Mouse (Mus musculus) MEL (cell line): ENCODE measurements around the gene Vps37d. TPM values are rescaled to one million over a fixed set of nuclear protein-coding genes. Genes with fewer than 3 reads are reported as not detected.

Source experiments
- DNase-seq: peaks from one replicate; pipeline ENCODE4 v3.0.0; 2011; ENCODE audit warnings: low read depth, low spot score
- H3K27ac ChIP-seq: 2 replicates; pipeline ENCODE4 v1.5.1; 2012; ENCODE audit warnings: low read depth, mild to moderate bottlenecking, control low read depth, low read length, moderate library complexity; ENCODE audit not compliant: control insufficient read depth
- H3K27me3 ChIP-seq, 2 experiments: fragments of 150-350 bp in 1 of 2; sonication (generic) in 1 of 2; 2 replicates each; pipeline ENCODE4 v1.6.1; 2012; ENCODE audit warnings: low read length in 2 of 2, mild to moderate bottlenecking in 2 of 2, improper control_type of control experiment in 1 of 2, moderate library complexity in 1 of 2; ENCODE audit not compliant: insufficient read depth in 2 of 2, control insufficient read depth in 1 of 2
- H3K36me3 ChIP-seq, 2 experiments: 2 replicates each; pipeline ENCODE4 v1.6.1; 2012 to 2014; ENCODE audit warnings: low read length in 2 of 2, improper control_type of control experiment in 1 of 2, inconsistent platforms in 1 of 2, mild to moderate bottlenecking in 1 of 2; ENCODE audit not compliant: insufficient read depth in 2 of 2, control insufficient read depth in 1 of 2
- H3K4me1 ChIP-seq, 2 experiments: fragments of 150-350 bp in 1 of 2; sonication (generic) in 1 of 2; 2 replicates each; pipeline ENCODE4 v1.6.1; 2012; ENCODE audit warnings: low read length in 2 of 2, improper control_type of control experiment in 1 of 2, mild to moderate bottlenecking in 1 of 2; ENCODE audit not compliant: insufficient read depth in 2 of 2, control insufficient read depth in 1 of 2
- H3K4me3 ChIP-seq, 2 experiments: fragments of 150-350 bp in 1 of 2; sonication (generic) in 1 of 2; 2 replicates each; pipeline ENCODE4 v1.5.1; 2012; ENCODE audit warnings: low read depth in 2 of 2, low read length in 2 of 2, mild to moderate bottlenecking in 2 of 2, moderate library complexity in 2 of 2, control low read depth in 1 of 2, improper control_type of control experiment in 1 of 2; ENCODE audit not compliant: control insufficient read depth in 1 of 2, insufficient read depth in 1 of 2
- H3K79me2 ChIP-seq: 2 replicates; pipeline ENCODE4 v1.6.1; 2012; ENCODE audit warnings: mild to moderate bottlenecking, low read length, moderate library complexity; ENCODE audit not compliant: control insufficient read depth, poor library complexity, insufficient read depth
- H3K9ac ChIP-seq: 2 replicates; pipeline ENCODE4 v1.6.1; 2012; ENCODE audit warnings: low read depth, mild to moderate bottlenecking, control low read depth, low read length, moderate library complexity; ENCODE audit not compliant: control insufficient read depth, poor library complexity, severe bottlenecking
- H3K9me3 ChIP-seq: fragments of 150-350 bp; sonication (generic); replicated peaks from 2 replicates; pipeline ENCODE4 v1.6.1; 2012; ENCODE audit warnings: mild to moderate bottlenecking, low read length, improper control_type of control experiment, moderate library complexity; ENCODE audit not compliant: insufficient read depth
- BHLHE40 ChIP-seq: IDR thresholded peaks from 2 replicates; pipeline ENCODE4 v1.6.1; 2012; ENCODE audit warnings: low read depth, mild to moderate bottlenecking, inconsistent platforms, low read length, improper control_type of control experiment, borderline replicate concordance
- CHD1 ChIP-seq: IDR thresholded peaks from 2 replicates; pipeline ENCODE4 v1.6.1; 2012; ENCODE audit warnings: low read depth, mild to moderate bottlenecking, inconsistent platforms, low read length, improper control_type of control experiment
- CHD2 ChIP-seq: IDR thresholded peaks from 2 replicates; pipeline ENCODE4 v1.6.1; 2011; ENCODE audit warnings: low read length, improper control_type of control experiment
- CTCF ChIP-seq, 3 experiments: IDR thresholded peaks in 2 of 3; conservative IDR thresholded peaks in 1 of 3; 2 replicates each; pipeline ENCODE4 v1.5.1; 2011 to 2012; ENCODE audit warnings: low read length in 3 of 3, low read depth in 2 of 3, mild to moderate bottlenecking in 2 of 3, improper control_type of control experiment in 1 of 3, inconsistent platforms in 1 of 3, mixed read lengths in 1 of 3, moderate library complexity in 1 of 3; ENCODE audit not compliant: control insufficient read depth in 1 of 3, insufficient read depth in 1 of 3, poor library complexity in 1 of 3, severe bottlenecking in 1 of 3
- ELF1 ChIP-seq: IDR thresholded peaks from 2 replicates; pipeline ENCODE4 v1.6.1; 2014; ENCODE audit warnings: low read depth, mild to moderate bottlenecking, inconsistent platforms, low read length, improper control_type of control experiment, moderate library complexity
- EP300 ChIP-seq, 2 experiments: IDR thresholded peaks; 2 replicates each; pipeline ENCODE4 v1.6.1; 2011; ENCODE audit warnings: improper control_type of control experiment in 2 of 2, low read length in 2 of 2, low read depth in 1 of 2, mild to moderate bottlenecking in 1 of 2
- ETS1 ChIP-seq: IDR thresholded peaks from 2 replicates; pipeline ENCODE4 v1.6.1; 2012; ENCODE audit warnings: low read depth, mild to moderate bottlenecking, inconsistent platforms, low read length, improper control_type of control experiment, moderate library complexity
- GABPA ChIP-seq: IDR thresholded peaks from 2 replicates; pipeline ENCODE4 v1.6.1; 2012; ENCODE audit warnings: low read depth, mild to moderate bottlenecking, inconsistent platforms, low read length, improper control_type of control experiment, moderate library complexity
- HCFC1 ChIP-seq: IDR thresholded peaks from 2 replicates; pipeline ENCODE4 v1.6.1; 2012; ENCODE audit warnings: low read depth, mild to moderate bottlenecking, inconsistent platforms, low read length, improper control_type of control experiment, moderate library complexity
- MAFK ChIP-seq: IDR thresholded peaks from 2 replicates; pipeline ENCODE4 v1.6.1; 2011; ENCODE audit warnings: low read depth, mild to moderate bottlenecking, low read length, improper control_type of control experiment, borderline replicate concordance
- MAX ChIP-seq: IDR thresholded peaks from 2 replicates; pipeline ENCODE4 v1.6.1; 2011; ENCODE audit warnings: low read length, improper control_type of control experiment
- MAZ ChIP-seq: IDR thresholded peaks from 2 replicates; pipeline ENCODE4 v1.6.1; 2012; ENCODE audit warnings: low read depth, mild to moderate bottlenecking, inconsistent platforms, low read length, improper control_type of control experiment
- MXI1 ChIP-seq: IDR thresholded peaks from 2 replicates; pipeline ENCODE4 v1.6.1; 2011; ENCODE audit warnings: mild to moderate bottlenecking, low read depth, low read length, improper control_type of control experiment
- MYC ChIP-seq: IDR thresholded peaks from 2 replicates; pipeline ENCODE4 v1.6.1; 2011; ENCODE audit warnings: low read depth, mild to moderate bottlenecking, low read length, improper control_type of control experiment, moderate library complexity
- NELFE ChIP-seq: IDR thresholded peaks from 2 replicates; pipeline ENCODE4 v1.6.1; 2011; ENCODE audit warnings: low read depth, low read length, improper control_type of control experiment
- POLR2AphosphoS2 ChIP-seq: IDR thresholded peaks from 2 replicates; pipeline ENCODE4 v1.6.1; 2011; ENCODE audit warnings: low read length, improper control_type of control experiment
- POLR2AphosphoS5 ChIP-seq: IDR thresholded peaks from 2 replicates; pipeline ENCODE4 v1.6.1; 2012; ENCODE audit warnings: low read depth, borderline replicate concordance, mild to moderate bottlenecking, inconsistent platforms, low read length, moderate library complexity, mixed read lengths
- RAD21 ChIP-seq: IDR thresholded peaks from 2 replicates; pipeline ENCODE4 v1.6.1; 2011; ENCODE audit warnings: mild to moderate bottlenecking, low read depth, low read length, improper control_type of control experiment
- RCOR1 ChIP-seq: IDR thresholded peaks from 2 replicates; pipeline ENCODE4 v1.6.1; 2012; ENCODE audit warnings: low read depth, mild to moderate bottlenecking, inconsistent platforms, low read length, improper control_type of control experiment
- SIN3A ChIP-seq: IDR thresholded peaks from 2 replicates; pipeline ENCODE4 v1.6.1; 2012; ENCODE audit warnings: low read length, improper control_type of control experiment, inconsistent platforms
- TAL1 ChIP-seq: IDR thresholded peaks from 2 replicates; pipeline ENCODE4 v1.6.1; 2012; ENCODE audit warnings: mild to moderate bottlenecking, inconsistent platforms, low read length, moderate library complexity, mixed read lengths
- TBP ChIP-seq: IDR thresholded peaks from 2 replicates; pipeline ENCODE4 v1.8.0; 2011; ENCODE audit warnings: low read depth, low read length, improper control_type of control experiment
- USF1 ChIP-seq: IDR thresholded peaks from 2 replicates; pipeline ENCODE4 v1.6.1; 2014; ENCODE audit warnings: low read depth, mild to moderate bottlenecking, inconsistent platforms, low read length, improper control_type of control experiment, moderate library complexity
- USF2 ChIP-seq, 2 experiments: IDR thresholded peaks; 2 replicates each; pipeline ENCODE4 v1.6.1; 2011 to 2012; ENCODE audit warnings: improper control_type of control experiment in 2 of 2, low read length in 2 of 2, borderline replicate concordance in 1 of 2, inconsistent platforms in 1 of 2, low read depth in 1 of 2, mild to moderate bottlenecking in 1 of 2; ENCODE audit not compliant: insufficient read depth in 1 of 2
- ZC3H11A ChIP-seq: IDR thresholded peaks from 2 replicates; pipeline ENCODE4 v1.6.1; 2012; ENCODE audit warnings: low read depth, mild to moderate bottlenecking, inconsistent platforms, low read length, improper control_type of control experiment
- ZMIZ1 ChIP-seq: IDR thresholded peaks from 2 replicates; pipeline ENCODE4 v1.6.1; 2012; ENCODE audit warnings: low read depth, mild to moderate bottlenecking, inconsistent platforms, low read length, improper control_type of control experiment, moderate library complexity
- polyA plus RNA-seq, 2 experiments: library from polyadenylated mRNA; stranded (reverse) in 1 of 2; unstranded in 1 of 2; fragments of >175 nt in 1 of 2; fragments of >200 nt in 1 of 2; gene quantifications; 2 replicates each; pipeline versions ENCODE4 v1.2.1 to v1.2.4; 2012; ENCODE audit warnings: low replicate concordance in 2 of 2, low read depth in 1 of 2; ENCODE audit not compliant: insufficient read length in 2 of 2, insufficient read depth in 1 of 2, missing spikeins in 1 of 2
- total RNA-seq: library from RNA; depleted of rRNA; stranded (reverse); fragments of 300-350 nt; gene quantifications from 2 replicates; pipeline ENCODE4 v1.2.3, GENCODE M21; 2012

Vps37d gene
- total and polyA plus RNA-seq, 3 experiments: 0.31 to 1.2 TPM; not detected in 1

- H3K4me3 ChIP-seq: no peak overlapping the region
- H3K4me1 ChIP-seq: no peaks in the 10 kb centered on the region
- no peak for TF ChIP-seq POLR2AphosphoS2
- no peak for TF ChIP-seq USF2 (IDR thresholded peaks at IDR 0.05; ENCODE audit: borderline replicate concordance in 1 of 2, insufficient read depth in 1 of 2, low read depth in 1 of 2, low read length in 2 of 2)
- TF ChIP-seq RAD21: no peak
- TF ChIP-seq MAZ: no peak
- TF ChIP-seq EP300 (IDR thresholded peaks at IDR 0.05; ENCODE audit: low read depth in 1 of 2, low read length in 2 of 2): no peak
- TF ChIP-seq MAX: no peak
- TF ChIP-seq GABPA: no peak
- no peak for TF ChIP-seq CHD2
- no peak for TF ChIP-seq ELF1
- TF ChIP-seq TBP: no peak
- no peak for TF ChIP-seq ZMIZ1
- no peak for TF ChIP-seq MYC
- TF ChIP-seq HCFC1: no peak
- no peak for TF ChIP-seq ZC3H11A
- TF ChIP-seq CHD1: no peak
- no peak for TF ChIP-seq ETS1
- TF ChIP-seq BHLHE40: no peak
- TF ChIP-seq TAL1: no peak
- no peak overlapping the region for H3K9ac ChIP-seq
- H3K79me2 ChIP-seq: no peaks in the 10 kb centered on the region
- H3K36me3 ChIP-seq: no peaks in the 10 kb centered on the region
- no peak overlapping the region for H3K27ac ChIP-seq
- peaks cover 3% of the 10 kb centered on the region in 2 experiments; a peak in 3 of 4 replicates for H3K27me3 ChIP-seq
- DNase-seq: no peak
- no peaks in the 10 kb centered on the region for H3K9me3 ChIP-seq
Measured at GRCm38 (mm10) chr5:135086871-135087270, 8.8 kb upstream of the Vps37d start.

GRCm38 (mm10) chr5:135080539-135080938, 2.5 kb upstream of the Vps37d start:
- Histone ChIP-seq H3K36me3 (no peaks in the 10 kb centered on the region), H3K9me3 (no peaks in the 10 kb centered on the region), H3K79me2 (no peaks in the 10 kb centered on the region; the same call in 1 of the 2 replicates), H3K27me3 (peaks cover 0 to 2% of the 10 kb centered on the region in 2 experiments; a peak in 2 of 4 replicates), H3K27ac (no peak overlapping the region), H3K9ac (no peak overlapping the region)
- no peak for DNase-seq
- TF ChIP-seq TBP (no peak), GABPA (no peak), TAL1 (no peak), USF2 (IDR thresholded peaks at IDR 0.05; ENCODE audit: borderline replicate concordance in 1 of 2, insufficient read depth in 1 of 2, low read depth in 1 of 2, low read length in 2 of 2) (no peak), CTCF (IDR thresholded peaks at IDR 0.05 in 2 of 3, conservative IDR thresholded peaks at IDR 0.05 in 1 of 3; ENCODE audit: control insufficient read depth in 1 of 3, insufficient read depth in 1 of 3, low read depth in 2 of 3, low read length in 3 of 3, poor library complexity in 1 of 3, severe bottlenecking in 1 of 3) (no peak), MAFK (no peak), POLR2AphosphoS2 (no peak), SIN3A (no peak), RCOR1 (no peak), NELFE (no peak), MXI1 (no peak), POLR2AphosphoS5 (no peak), USF1 (no peak), CHD1 (no peak), MAZ (no peak), HCFC1 (no peak)
- TF ChIP-seq, all 39 proteins: peak for 0
- H3K4me3 ChIP-seq: no peak overlapping the region
- peaks cover 0 to 3% of the 10 kb centered on the region in 2 experiments; a peak in 1 of 4 replicates for H3K4me1 ChIP-seq
